Mouse (Mus musculus) embryo, embryonic 10.5 days (tissue): ENCODE measurements around the gene Hils1.

ENCODE experiments used
- DNase-seq: peaks from one replicate; pipeline ENCODE4 v3.0.0-alpha.2; 2015; ENCODE audit warnings: low spot score

Hils1 gene

GRCm38 (mm10) chr11:95004136-95004936 is 36.9 kb downstream of the Hils1 start:
- no peak for DNase-seq

- DNase-seq = no peak
These were observed 37.5 kb downstream of the Hils1 start for GRCm38 (mm10) chr11:95004937-95005198.

GRCm38 (mm10) chr11:95006038-95006437 is 38.6 kb downstream of the Hils1 start:
- no peak for DNase-seq

- DNase-seq = peak; percentile 86
These were observed 39.3 kb downstream of the Hils1 start for GRCm38 (mm10) chr11:95006525-95007219.

GRCm38 (mm10) chr11:95007418-95007817 is 40.0 kb downstream of the Hils1 start:
- no peak for DNase-seq

GRCm38 (mm10) chr11:95008661-95009628 is 41.6 kb downstream of the Hils1 start:
- no peak for DNase-seq

- peak; percentile 85 for DNase-seq
These were observed 42.2 kb downstream of the Hils1 start, which contains the start of gene Samd14 for GRCm38 (mm10) chr11:95009629-95010014. TSS of gene Samd14 (plus strand) at chr11:95009879.

- peak; percentile 42 for DNase-seq
These were observed 42.8 kb downstream of the Hils1 start for GRCm38 (mm10) chr11:95010141-95010739.

GRCm38 (mm10) chr11:95010841-95011403 is 43.5 kb downstream of the Hils1 start:
- DNase-seq = peak; percentile 12

GRCm38 (mm10) chr11:95011416-95011815 is 44.0 kb downstream of the Hils1 start:
- DNase-seq = no peak

- no peak for DNase-seq
These were observed 44.7 kb downstream of the Hils1 start for GRCm38 (mm10) chr11:95012075-95012474.

GRCm38 (mm10) chr11:95012487-95012886 is 45.1 kb downstream of the Hils1 start:
- DNase-seq = no peak

GRCm38 (mm10) chr11:95015484-95015883 is 48.1 kb downstream of the Hils1 start:
- DNase-seq = no peak
